Mouse (Mus musculus) adrenal gland, postnatal 14 days (tissue): ENCODE results near the gene Egln3. TPM values are rescaled to one million over a fixed set of nuclear protein-coding genes. Genes with fewer than 3 reads are reported as not detected.

Source experiments
- DNase-seq: peaks from one replicate; pipeline ENCODE4 v3.0.0; 2021; ENCODE audit warnings: mixed read lengths
- total RNA-seq: library from RNA; stranded (reverse); gene quantifications from 2 replicates; pipeline ENCODE4 v1.2.3, GENCODE M21; 2021

The Egln3 gene
- total RNA-seq, 1 experiment from 2014 or later = 6.6 TPM

DNA sequence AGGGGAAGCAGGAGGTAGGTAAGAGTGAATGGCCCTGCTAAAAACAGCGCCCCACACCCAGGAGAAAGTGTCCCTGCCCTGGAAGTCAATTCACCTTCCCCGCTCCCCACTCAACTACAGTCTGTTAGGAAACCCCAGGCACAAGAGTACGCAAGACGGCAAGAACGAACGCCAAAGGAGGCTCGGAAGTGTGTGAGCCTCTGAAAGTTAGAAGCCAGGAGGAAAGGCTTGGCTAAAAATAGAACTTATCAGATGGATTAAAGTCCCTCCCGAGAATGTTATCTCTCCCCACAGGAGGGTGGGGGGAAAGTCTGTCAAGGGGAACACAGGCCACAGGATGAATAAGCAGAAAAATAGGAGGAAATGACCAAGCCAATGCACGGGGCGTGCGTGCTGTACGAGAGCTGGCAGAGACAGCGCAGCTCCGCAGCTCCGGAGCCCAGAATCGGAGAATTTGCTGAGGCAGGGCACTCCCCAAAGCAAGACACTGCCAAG is 41.0 kb downstream of the Egln3 start:
- DNase-seq = peak; percentile 45

DNA sequence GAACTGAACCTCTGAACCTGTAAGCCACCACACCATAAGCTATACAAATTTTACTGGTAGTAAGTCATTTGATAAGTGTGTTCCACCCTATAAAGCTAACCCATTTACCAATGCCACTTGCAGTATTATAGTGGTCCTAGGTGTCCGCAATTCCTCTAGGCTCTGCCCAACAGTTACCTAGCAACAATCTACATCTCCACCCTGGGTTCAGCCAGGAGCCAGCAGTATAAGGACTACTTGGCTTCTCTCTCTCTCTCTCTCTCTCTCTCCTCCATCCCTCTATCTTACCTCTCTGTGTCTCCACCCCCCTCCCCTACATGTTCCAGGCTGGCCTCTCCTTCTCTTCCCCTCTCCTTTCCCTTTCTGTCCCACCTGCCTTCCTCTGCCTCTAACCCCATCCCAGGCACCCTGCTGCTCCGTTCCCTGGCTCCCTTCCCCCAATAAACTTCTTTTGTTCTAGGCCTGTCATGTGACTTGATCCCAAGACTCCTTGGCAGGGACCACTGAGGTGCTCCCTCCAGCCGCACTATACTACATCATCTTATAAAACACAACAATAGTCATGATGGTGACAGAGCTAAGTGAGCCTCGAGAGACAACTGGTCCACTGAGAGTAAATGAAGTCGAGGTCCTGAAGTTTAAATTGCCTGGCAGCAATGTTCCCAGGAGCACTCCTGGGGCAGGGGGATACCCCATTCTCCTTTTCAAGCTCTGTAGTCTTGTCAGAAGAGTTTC is 42.0 kb downstream of the Egln3 start:
- DNase-seq = no peak

DNA sequence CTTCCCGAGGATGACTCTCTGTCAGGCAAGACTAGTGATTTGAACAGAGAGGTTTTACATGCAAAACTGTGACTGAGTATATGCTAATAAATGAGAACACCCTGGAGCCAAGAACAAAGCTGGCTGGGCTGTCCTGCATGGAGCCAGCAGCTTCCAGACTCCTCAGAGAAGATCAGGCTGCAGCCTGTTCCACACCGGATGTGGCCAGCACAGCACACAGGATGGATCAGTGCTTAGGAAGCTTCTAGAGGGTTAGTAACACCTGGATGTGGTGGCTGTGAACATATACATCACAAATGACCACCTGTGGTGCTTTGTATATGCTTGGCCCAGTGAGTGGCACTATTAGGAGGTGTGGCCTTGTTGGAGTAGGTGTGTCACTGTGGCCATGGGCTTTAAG is 43.4 kb downstream of the Egln3 start:
- no peak for DNase-seq

DNA sequence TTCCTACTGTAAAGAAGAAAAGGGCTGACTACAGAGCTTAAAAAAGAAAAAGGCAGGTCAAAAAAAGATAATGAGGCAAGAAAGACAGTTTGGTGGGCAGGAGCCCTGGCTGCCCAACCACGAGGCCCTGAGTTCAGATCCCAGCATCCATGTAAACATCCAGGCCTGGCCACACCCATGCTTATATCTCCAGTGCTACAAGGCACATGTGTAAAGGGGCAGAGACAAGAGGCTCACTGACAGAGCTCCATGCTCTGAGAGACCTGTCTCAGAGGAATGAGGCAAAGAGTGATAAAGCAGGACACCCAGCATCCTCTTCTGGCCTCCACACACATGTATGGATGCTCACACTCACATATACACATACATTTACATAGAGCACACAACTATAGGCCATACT is 48.9 kb downstream of the Egln3 start:
- no peak for DNase-seq

DNA sequence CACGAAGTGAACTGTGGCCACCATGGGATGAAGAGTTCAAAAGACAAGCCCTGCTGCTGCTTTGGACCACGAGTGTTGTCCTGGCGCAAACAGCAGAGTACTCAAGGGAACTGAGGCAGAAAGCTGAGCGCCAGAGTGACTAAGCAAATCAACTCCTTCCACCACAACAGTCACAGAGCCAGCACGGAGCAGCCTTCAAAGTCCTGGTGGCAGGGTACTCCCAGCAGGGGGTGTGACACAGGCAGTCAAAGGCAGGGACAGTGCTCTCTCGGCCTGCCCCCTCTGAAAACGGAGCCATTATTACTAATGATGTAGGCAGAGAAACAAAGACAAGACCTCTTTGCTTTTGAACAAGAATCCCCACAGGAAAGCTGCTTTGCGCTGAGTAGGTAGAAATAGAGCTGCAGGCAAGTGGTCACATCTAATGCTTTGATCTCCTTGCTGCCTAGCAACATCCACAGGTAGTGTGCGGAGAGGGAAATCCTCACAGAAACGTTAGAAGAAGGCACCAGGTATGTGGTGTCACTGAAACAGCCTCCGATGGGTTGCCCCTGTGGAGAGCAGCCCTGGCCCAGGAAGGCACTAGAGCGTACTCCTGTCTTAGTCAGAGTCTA is 56.6 kb downstream of the Egln3 start:
- DNase-seq = no peak
